Mouse (Mus musculus): ENCODE data around the gene Cyp3a11.
"Not testable (repeated sequence)": the region's sequence is repeated elsewhere in the genome, so short reads cannot be mapped to it uniquely, and the experiment has no call there.

Gene Cyp3a11

GRCm38 (mm10) chr5:145879688-145880087 is at the start of gene Cyp3a11:
Gene Cyp3a11, minus strand, starts transcription at chr5:145879964.
- DNase-seq (ENCODE audit: low spot score in 2 of 2) = no peak

- no peak for DNase-seq (ENCODE audit: low spot score in 2 of 2)
Measured at GRCm38 (mm10) chr5:145912912-145913311, 33.1 kb upstream of the Cyp3a11 start.

GRCm38 (mm10) chr5:145911781-145912180 is 32.0 kb upstream of the Cyp3a11 start:
- no peak for DNase-seq (ENCODE audit: low spot score in 2 of 2)

GRCm38 (mm10) chr5:145906937-145907336 is 27.2 kb upstream of the Cyp3a11 start:
- not testable (repeated sequence) for DNase-seq (ENCODE audit: low spot score in 2 of 2)

- DNase-seq (ENCODE audit: low spot score in 2 of 2) = no peak
Measured at GRCm38 (mm10) chr5:145904535-145904934, 24.8 kb upstream of the Cyp3a11 start.

- DNase-seq (ENCODE audit: low spot score in 2 of 2) = no peak
Measured at GRCm38 (mm10) chr5:145903349-145903748, 23.6 kb upstream of the Cyp3a11 start.

GRCm38 (mm10) chr5:145900436-145900990 is 20.7 kb upstream of the Cyp3a11 start:
- DNase-seq (ENCODE audit: low spot score in 2 of 2) = no peak

- DNase-seq (ENCODE audit: low spot score in 2 of 2) = no peak
Measured at GRCm38 (mm10) chr5:145897271-145897670, 17.5 kb upstream of the Cyp3a11 start.

- no peak for DNase-seq (ENCODE audit: low spot score in 2 of 2)
Measured at GRCm38 (mm10) chr5:145881207-145881606, 1.4 kb upstream of the Cyp3a11 start.

- DNase-seq (ENCODE audit: low spot score in 2 of 2) = not testable (repeated sequence)
Measured at GRCm38 (mm10) chr5:145867433-145867832, 12.3 kb downstream of the Cyp3a11 start.

- DNase-seq (ENCODE audit: low spot score in 2 of 2) = not testable (repeated sequence)
Measured at GRCm38 (mm10) chr5:145805796-145806195, 74.0 kb downstream of the Cyp3a11 start, which contains the start of gene Cyp3a44. Gene Cyp3a44, minus strand, starts transcription at chr5:145805874.

All from frontal cortex, postnatal 14 days (tissue).